Mouse (Mus musculus): Measurements from ENCODE around the gene Alkbh6. TPM values are rescaled to one million over a fixed set of nuclear protein-coding genes. Genes with fewer than 3 reads are reported as not detected.
A peak's percentile ranks its signal among the peaks of the same experiment; 100 is the strongest.

Alkbh6 gene
- polyA plus RNA-seq, 1 experiment from 2014 or later = 57.4 TPM

GRCm38 (mm10) chr7:30321539-30322284, 13.2 kb downstream of the Alkbh6 start, which contains the start of gene E130208F15Rik:
Gene E130208F15Rik, plus strand, starts transcription at chr7:30321740.
- peak; percentile 54 for ATAC-seq (replicated peaks; ENCODE audit: insufficient number of reproducible peaks, insufficient read depth, low FRiP score, low read depth)
- peak within 1 kb of the TSS; percentile 93 for H3K27ac ChIP-seq
- no peaks in the 10 kb centered on the region for H3K27me3 ChIP-seq
- H3K9me3 ChIP-seq (replicated peaks) = no peaks in the 10 kb centered on the region
- H3K4me2 ChIP-seq = peak within 1 kb of the TSS; percentile 86
- no peaks in the 10 kb centered on the region for H3K36me3 ChIP-seq
- under 1% methylated on average over 63 of the region's 63 CpGs for WGBS
- H3K4me1 ChIP-seq (replicated peaks) = peaks cover 20% of the 10 kb centered on the region
- peak within 1 kb of the TSS; percentile 89 for H3K9ac ChIP-seq
- peak within 1 kb of the TSS; percentile 82 for H3K4me3 ChIP-seq

DNA sequence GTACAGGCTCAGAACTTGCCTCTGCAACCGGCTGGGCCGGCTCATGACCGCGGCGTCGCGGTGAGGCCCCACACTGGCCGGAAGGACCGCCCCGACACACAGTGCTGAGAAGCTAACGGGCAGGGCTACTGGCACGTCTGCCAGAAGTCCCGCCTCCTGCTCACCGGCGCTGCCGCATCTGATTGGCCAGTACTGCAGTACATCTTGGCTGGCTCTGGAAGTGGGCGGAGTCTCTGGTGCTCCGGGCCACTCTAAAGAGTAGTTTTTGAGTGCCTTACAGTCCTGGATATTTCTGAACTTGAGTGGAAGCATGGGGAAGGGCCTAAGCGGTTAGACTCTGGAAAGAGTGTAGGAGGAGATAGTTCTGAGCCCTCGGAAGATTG, 13.8 kb downstream of the Alkbh6 start:
- peak; percentile 98 for ATAC-seq (replicated peaks; ENCODE audit: insufficient number of reproducible peaks, insufficient read depth, low FRiP score, low read depth)
- Histone ChIP-seq H3K36me3 (no peaks in the 10 kb centered on the region), H3K4me3 (peak overlapping the region; percentile 82), H3K4me1 (replicated peaks) (peaks cover 24% of the 10 kb centered on the region), H3K9me3 (replicated peaks) (no peaks in the 10 kb centered on the region), H3K4me2 (peak overlapping the region; percentile 86), H3K27ac (peak overlapping the region; percentile 93), H3K9ac (peak overlapping the region; percentile 89), H3K27me3 (no peaks in the 10 kb centered on the region)
- under 1% methylated on average over 20 of the region's 20 CpGs for WGBS

DNA sequence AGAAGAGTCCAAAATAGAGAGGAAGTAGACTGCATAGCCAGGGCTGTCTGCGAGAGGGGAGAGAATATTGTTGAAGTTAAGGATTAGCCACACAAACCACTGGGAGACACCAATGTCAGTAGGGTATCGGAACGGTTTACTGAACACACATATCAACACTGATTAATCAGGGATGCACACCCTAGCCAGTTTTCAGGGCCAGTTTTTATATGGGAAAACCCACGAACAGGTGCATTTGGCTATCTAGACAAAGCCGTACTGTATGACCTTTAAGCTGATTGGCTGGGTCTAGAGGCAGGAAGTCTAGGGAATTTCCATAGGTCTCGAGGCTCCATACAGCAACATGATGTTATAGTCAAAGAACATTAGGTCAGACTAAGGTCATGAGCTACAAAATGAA, 14.3 kb downstream of the Alkbh6 start:
- Histone ChIP-seq H3K27me3 (no peaks in the 10 kb centered on the region), H3K27ac (peak overlapping the region; percentile 93), H3K4me2 (peak overlapping the region; percentile 86), H3K9me3 (replicated peaks) (no peaks in the 10 kb centered on the region), H3K36me3 (no peaks in the 10 kb centered on the region), H3K4me3 (peak overlapping the region; percentile 82), H3K4me1 (replicated peaks) (peaks cover 27% of the 10 kb centered on the region), H3K9ac (peak overlapping the region; percentile 30)
- no peak for ATAC-seq (replicated peaks; ENCODE audit: insufficient number of reproducible peaks, insufficient read depth, low FRiP score, low read depth)
- WGBS = 24% methylated on average over 6 of the region's 6 CpGs

- H3K27me3 ChIP-seq = no peaks in the 10 kb centered on the region
- WGBS = 76% methylated on average over 3 of the region's 3 CpGs
- no peak for ATAC-seq (replicated peaks; ENCODE audit: insufficient number of reproducible peaks, insufficient read depth, low FRiP score, low read depth)
- peak within 1 kb of the TSS; percentile 86 for H3K4me2 ChIP-seq
- peak within 1 kb of the TSS; percentile 93 for H3K27ac ChIP-seq
- H3K36me3 ChIP-seq = no peaks in the 10 kb centered on the region
- H3K9me3 ChIP-seq (replicated peaks) = no peaks in the 10 kb centered on the region
- peaks cover 27% of the 10 kb centered on the region for H3K4me1 ChIP-seq (replicated peaks)
- peak within 1 kb of the TSS; percentile 82 for H3K4me3 ChIP-seq
- H3K9ac ChIP-seq = peak within 1 kb of the TSS; percentile 30
These were observed 15.3 kb downstream of the Alkbh6 start, which contains the start of gene Sdhaf1 for GRCm38 (mm10) chr7:30323795-30324194. Gene Sdhaf1, minus strand, starts transcription at chr7:30323895.

GRCm38 (mm10) chr7:30324300-30324944, 15.9 kb downstream of the Alkbh6 start:
- 77% methylated on average over 5 of the region's 5 CpGs for WGBS
- Histone ChIP-seq H3K36me3 (no peaks in the 10 kb centered on the region), H3K27me3 (no peaks in the 10 kb centered on the region), H3K4me2 (no peak overlapping the region), H3K9me3 (replicated peaks) (no peaks in the 10 kb centered on the region), H3K9ac (no peak overlapping the region), H3K4me3 (no peak overlapping the region), H3K4me1 (replicated peaks) (peaks cover 27% of the 10 kb centered on the region), H3K27ac (no peak overlapping the region)
- no peak for ATAC-seq (replicated peaks; ENCODE audit: insufficient number of reproducible peaks, insufficient read depth, low FRiP score, low read depth)

GRCm38 (mm10) chr7:30325364-30325763, 16.8 kb downstream of the Alkbh6 start:
- ATAC-seq (replicated peaks; ENCODE audit: insufficient number of reproducible peaks, insufficient read depth, low FRiP score, low read depth) = no peak
- no peaks in the 10 kb centered on the region for H3K36me3 ChIP-seq
- H3K4me1 ChIP-seq (replicated peaks) = peaks cover 27% of the 10 kb centered on the region
- no peaks in the 10 kb centered on the region for H3K9me3 ChIP-seq (replicated peaks)
- no peaks in the 10 kb centered on the region for H3K27me3 ChIP-seq
- WGBS = 47% methylated on average over 2 of the region's 2 CpGs
- H3K27ac ChIP-seq = no peak overlapping the region
- H3K4me3 ChIP-seq = no peak overlapping the region
- H3K9ac ChIP-seq = no peak overlapping the region
- H3K4me2 ChIP-seq = no peak overlapping the region

GRCm38 (mm10) chr7:30326427-30326826, 17.9 kb downstream of the Alkbh6 start:
- Histone ChIP-seq H3K27ac (no peak overlapping the region), H3K4me1 (replicated peaks) (peaks cover 17% of the 10 kb centered on the region), H3K9me3 (replicated peaks) (no peaks in the 10 kb centered on the region), H3K4me3 (no peak overlapping the region), H3K4me2 (no peak overlapping the region), H3K27me3 (no peaks in the 10 kb centered on the region), H3K36me3 (no peaks in the 10 kb centered on the region), H3K9ac (no peak overlapping the region)
- ATAC-seq (replicated peaks; ENCODE audit: insufficient number of reproducible peaks, insufficient read depth, low FRiP score, low read depth) = no peak

DNA sequence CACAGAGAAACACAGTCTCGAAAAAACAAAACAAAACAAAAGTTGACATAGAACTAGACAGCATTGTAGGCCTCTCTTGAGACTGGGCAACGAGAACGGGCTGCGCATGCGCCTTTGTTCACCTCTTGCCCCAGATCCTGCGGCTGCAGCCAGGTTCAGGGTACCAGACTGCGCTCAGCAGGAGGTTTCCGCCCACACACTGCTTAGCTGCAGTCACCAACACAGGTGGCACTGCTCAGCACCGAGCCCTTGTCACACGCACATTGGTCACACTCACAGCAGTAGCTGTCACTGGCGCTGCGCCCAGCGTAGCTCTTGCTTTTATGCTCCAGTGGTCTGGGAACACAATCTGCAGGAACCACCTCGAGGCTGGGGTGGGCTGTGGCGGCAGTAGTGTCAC, 18.6 kb downstream of the Alkbh6 start:
- peak overlapping the region; percentile 73 for H3K27ac ChIP-seq
- no peak overlapping the region for H3K4me2 ChIP-seq
- H3K9ac ChIP-seq = no peak overlapping the region
- no peaks in the 10 kb centered on the region for H3K9me3 ChIP-seq (replicated peaks)
- H3K27me3 ChIP-seq = no peaks in the 10 kb centered on the region
- H3K36me3 ChIP-seq = no peaks in the 10 kb centered on the region
- 46% methylated on average over 15 of the region's 15 CpGs for WGBS
- peaks cover 22% of the 10 kb centered on the region for H3K4me1 ChIP-seq (replicated peaks)
- no peak overlapping the region for H3K4me3 ChIP-seq
- ATAC-seq (replicated peaks; ENCODE audit: insufficient number of reproducible peaks, insufficient read depth, low FRiP score, low read depth) = no peak

DNA sequence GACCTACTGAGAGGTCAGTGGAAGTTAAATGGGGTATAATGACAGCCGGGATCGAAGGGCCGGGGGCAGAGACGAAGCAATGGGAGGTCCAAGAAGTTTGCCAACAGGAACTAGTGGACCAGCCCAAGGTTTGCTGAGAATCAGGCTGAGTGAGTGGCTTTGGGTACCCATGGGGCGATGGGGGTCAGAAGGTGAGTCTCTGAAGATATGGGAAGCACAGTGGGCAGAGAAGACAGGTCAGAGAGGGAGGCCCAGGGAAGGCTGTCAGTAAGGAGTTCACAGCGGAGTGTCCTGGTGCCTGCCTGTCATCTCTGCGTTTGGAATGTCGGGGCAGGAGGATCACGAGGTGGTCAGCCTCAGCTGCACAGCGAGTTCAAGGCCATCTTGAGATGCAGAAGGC, 19.9 kb downstream of the Alkbh6 start:
- no peak overlapping the region for H3K4me3 ChIP-seq
- no peak overlapping the region for H3K27ac ChIP-seq
- H3K4me2 ChIP-seq = no peak overlapping the region
- no peak for ATAC-seq (replicated peaks; ENCODE audit: insufficient number of reproducible peaks, insufficient read depth, low FRiP score, low read depth)
- H3K9ac ChIP-seq = no peak overlapping the region
- no peaks in the 10 kb centered on the region for H3K27me3 ChIP-seq
- H3K9me3 ChIP-seq (replicated peaks) = no peaks in the 10 kb centered on the region
- H3K4me1 ChIP-seq (replicated peaks) = peaks cover 27% of the 10 kb centered on the region
- no peaks in the 10 kb centered on the region for H3K36me3 ChIP-seq
- WGBS = 52% methylated on average over 10 of the region's 10 CpGs

DNA sequence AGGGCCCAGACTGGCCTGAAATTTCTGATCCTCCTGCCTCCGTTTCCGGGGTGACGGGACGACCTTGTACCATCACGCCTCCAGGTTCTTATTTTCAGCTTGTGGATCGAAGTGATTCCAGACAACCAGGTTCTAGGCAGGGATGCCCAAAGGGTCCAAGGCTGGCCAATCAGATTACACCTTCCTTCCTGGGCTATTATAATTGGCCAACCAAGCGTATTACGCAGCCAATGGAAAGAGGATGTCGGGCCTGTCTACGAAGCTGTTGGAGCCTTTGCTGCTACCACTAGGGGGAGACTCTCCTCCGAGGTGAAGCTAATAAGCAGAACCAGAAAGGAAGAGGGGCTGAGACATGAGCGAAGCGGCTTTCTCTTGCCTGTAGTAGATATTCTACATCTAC, 23.4 kb downstream of the Alkbh6 start:
- Histone ChIP-seq H3K9me3 (replicated peaks) (no peaks in the 10 kb centered on the region), H3K9ac (no peak overlapping the region), H3K4me3 (peak overlapping the region; percentile 6), H3K27ac (peak overlapping the region; percentile 83; the same call in 1 of the 2 replicates), H3K36me3 (no peaks in the 10 kb centered on the region), H3K4me2 (peak overlapping the region; percentile 26), H3K27me3 (peaks cover 17% of the 10 kb centered on the region), H3K4me1 (replicated peaks) (peaks cover 41% of the 10 kb centered on the region)
- peak; percentile 33; the same call in 1 of the 2 replicates for ATAC-seq (replicated peaks; ENCODE audit: insufficient number of reproducible peaks, insufficient read depth, low FRiP score, low read depth)
- 12% methylated on average over 13 of the region's 13 CpGs for WGBS

DNA sequence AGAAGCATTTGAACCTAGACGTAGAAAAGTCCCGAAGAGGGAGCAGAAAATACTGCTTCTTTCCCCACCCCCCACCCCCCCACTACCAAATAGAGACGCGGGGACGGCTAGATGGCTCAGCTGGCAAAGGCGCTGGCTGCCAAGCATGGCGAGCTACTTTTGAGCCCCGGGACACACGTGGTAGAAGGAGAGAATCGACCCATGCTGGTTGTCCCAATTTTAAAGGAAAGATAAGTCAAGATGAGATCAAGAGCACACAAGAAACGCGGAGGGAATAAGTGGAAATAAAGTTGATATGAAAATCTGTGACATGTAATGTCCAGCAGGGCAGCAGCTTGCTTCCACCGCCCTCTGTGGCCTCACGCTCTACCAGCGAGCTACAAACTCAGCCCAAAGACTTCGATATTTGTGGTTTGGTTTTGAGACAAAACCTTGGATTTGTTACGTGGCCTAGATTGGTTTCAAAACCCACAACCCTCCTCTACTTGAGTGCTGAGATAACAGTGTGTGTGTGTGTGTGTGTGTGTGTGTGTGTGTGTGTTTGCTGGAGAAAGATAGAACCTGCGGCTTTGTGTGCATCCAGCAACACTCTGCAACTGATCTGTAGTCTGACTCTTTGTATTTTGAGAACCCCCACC, 24.2 kb downstream of the Alkbh6 start:
- Histone ChIP-seq H3K36me3 (no peaks in the 10 kb centered on the region), H3K27me3 (peaks cover 17% of the 10 kb centered on the region), H3K4me1 (replicated peaks) (peaks cover 34% of the 10 kb centered on the region), H3K4me3 (no peak overlapping the region), H3K4me2 (peak overlapping the region; percentile 26), H3K27ac (peak overlapping the region; percentile 83), H3K9ac (no peak overlapping the region), H3K9me3 (replicated peaks) (no peaks in the 10 kb centered on the region)
- 0 out of 2 replicates have a peak, but pooled peaks have one; percentile 3 for ATAC-seq (replicated peaks; ENCODE audit: insufficient number of reproducible peaks, insufficient read depth, low FRiP score, low read depth)
- 55% methylated on average over 18 of the region's 18 CpGs for WGBS

Measured in heart, embryonic 15.5 days (tissue).